Mouse (Mus musculus) heart, adult 2 months (tissue): Measurements from ENCODE around the gene Trp73.

Experiments used
- CTCF ChIP-seq: fragments of 200-600 bp; IDR thresholded peaks from 2 replicates; pipeline ENCODE4 v1.8.1; 2022; ENCODE audit warnings: antibody characterized with exemption, mild to moderate bottlenecking, moderate library complexity
- EP300 ChIP-seq: fragments of 200-500 bp; IDR thresholded peaks from 2 replicates; pipeline ENCODE4 v1.6.1; 2011; ENCODE audit warnings: low read depth, low read length, control low read depth; ENCODE audit not compliant: insufficient read depth
- POLR2A ChIP-seq: fragments of 200-500 bp; IDR thresholded peaks from 2 replicates; pipeline ENCODE4 v1.6.1; 2011; ENCODE audit warnings: mild to moderate bottlenecking, low read depth, low read length, control low read depth; ENCODE audit not compliant: insufficient read depth

- no peak for TF ChIP-seq CTCF
- TF ChIP-seq EP300 = no peak
- TF ChIP-seq POLR2A = no peak
Observed at GRCm38 (mm10) chr4:154119208-154119607, 20.8 kb downstream of the Trp73 start.
